Mouse (Mus musculus) cortical plate, adult 2 months (tissue): ENCODE measurements at regions not wholly inside any gene's neighbourhood (a gene's known extent, or its start where the extent isn't known, plus 50 kb on each side); places are given as distances from the start of the nearest gene placed in this dataset.

Experiments used
- H3K27ac ChIP-seq: fragments of 200-500 bp; 2 replicates; pipeline ENCODE4 v1.5.1; 2012; ENCODE audit warnings: low read length, control low read depth, inconsistent platforms; ENCODE audit not compliant: insufficient read depth
- H3K4me1 ChIP-seq: fragments of 200-500 bp; 2 replicates; pipeline ENCODE4 v1.6.1; 2011; ENCODE audit warnings: low read length; ENCODE audit not compliant: control insufficient read depth, insufficient read depth
- H3K4me3 ChIP-seq: fragments of 200-500 bp; 2 replicates; pipeline ENCODE4 v1.5.1; 2011; ENCODE audit warnings: mild to moderate bottlenecking, low read length, control low read depth; ENCODE audit not compliant: insufficient read depth
- CTCF ChIP-seq: fragments of 200-500 bp; IDR thresholded peaks from 2 replicates; pipeline ENCODE4 v1.5.1; 2011; ENCODE audit warnings: mild to moderate bottlenecking, control low read depth, low read length; ENCODE audit not compliant: insufficient read depth; ENCODE audit errors: extremely low read depth
- POLR2A ChIP-seq: fragments of 200-500 bp; IDR thresholded peaks from 2 replicates; pipeline ENCODE4 v1.6.1; 2011; ENCODE audit warnings: mild to moderate bottlenecking, low read length, control low read depth; ENCODE audit not compliant: insufficient read depth; ENCODE audit errors: extremely low read depth

DNA sequence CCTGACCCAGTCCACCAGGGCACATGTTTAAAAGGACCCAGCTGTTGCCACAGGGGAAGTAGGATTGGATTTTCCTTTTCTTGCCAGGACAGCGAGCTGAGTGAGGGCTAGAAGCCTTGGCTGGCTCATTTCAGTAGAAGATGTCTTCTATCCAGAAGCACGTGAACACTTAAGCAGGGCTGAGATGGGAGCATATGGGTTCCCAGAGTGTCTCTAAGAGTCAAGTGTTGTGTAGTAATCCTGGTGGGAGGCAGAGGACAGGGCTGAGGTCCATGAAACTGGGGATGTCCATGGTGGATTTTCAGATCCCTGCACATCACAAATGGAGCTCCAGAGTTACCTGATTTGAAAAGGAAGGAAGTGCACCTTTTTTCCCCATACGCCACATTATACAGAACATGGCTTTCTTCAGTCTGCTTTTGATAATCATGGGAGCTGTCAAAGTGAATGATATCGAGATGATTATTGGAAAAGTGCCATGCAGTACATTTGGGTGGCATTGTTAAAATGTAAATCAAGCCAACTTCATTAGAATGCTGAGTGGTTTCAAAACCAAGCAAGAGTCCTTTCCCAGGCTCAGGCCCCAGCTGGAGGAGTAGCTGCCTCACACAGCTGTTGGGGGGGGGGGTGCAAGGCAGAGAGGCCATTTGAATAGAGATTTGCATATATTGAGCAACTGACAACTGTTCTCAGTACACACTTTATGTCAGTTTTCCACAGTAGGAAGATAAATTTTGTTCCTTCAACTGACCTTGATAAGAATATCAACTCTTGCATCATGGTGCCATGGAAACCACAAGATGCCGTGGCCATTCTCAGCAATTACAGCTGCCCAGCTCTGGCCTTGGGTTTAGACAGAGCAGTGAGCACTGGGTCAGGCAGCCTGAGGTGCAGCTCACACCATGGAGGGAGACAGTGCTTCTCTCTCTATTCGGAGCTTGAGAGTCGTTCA is 81.7 kb downstream of the Slc35b3 start:
- TF ChIP-seq POLR2A (no peak), CTCF (no peak)
- Histone ChIP-seq H3K27ac (no peak overlapping the region), H3K4me1 (no peaks in the 10 kb centered on the region), H3K4me3 (no peak overlapping the region)

DNA sequence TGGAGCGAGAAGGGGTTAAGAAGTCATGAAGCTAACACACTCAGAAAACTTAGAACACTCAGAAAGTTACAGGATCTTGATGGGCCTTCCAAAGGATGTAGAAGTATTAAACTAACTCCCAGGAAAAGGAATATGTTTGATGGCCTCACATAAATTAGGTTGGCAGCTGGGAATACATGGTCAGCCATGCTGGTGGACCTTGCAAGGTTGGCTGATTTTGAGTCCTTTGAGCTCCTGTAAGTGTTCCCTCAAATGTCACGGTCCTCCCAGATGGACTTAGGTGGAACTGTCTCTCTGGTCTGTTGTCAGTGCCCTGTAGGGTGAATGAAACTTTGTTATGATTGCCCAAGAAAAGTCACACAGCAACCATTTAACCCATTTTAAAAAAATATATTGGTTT is 84.8 kb downstream of the Slc35b3 start:
- no peak for TF ChIP-seq POLR2A
- TF ChIP-seq CTCF = no peak
- Histone ChIP-seq H3K4me1 (no peaks in the 10 kb centered on the region), H3K27ac (no peak overlapping the region), H3K4me3 (no peak overlapping the region)

DNA sequence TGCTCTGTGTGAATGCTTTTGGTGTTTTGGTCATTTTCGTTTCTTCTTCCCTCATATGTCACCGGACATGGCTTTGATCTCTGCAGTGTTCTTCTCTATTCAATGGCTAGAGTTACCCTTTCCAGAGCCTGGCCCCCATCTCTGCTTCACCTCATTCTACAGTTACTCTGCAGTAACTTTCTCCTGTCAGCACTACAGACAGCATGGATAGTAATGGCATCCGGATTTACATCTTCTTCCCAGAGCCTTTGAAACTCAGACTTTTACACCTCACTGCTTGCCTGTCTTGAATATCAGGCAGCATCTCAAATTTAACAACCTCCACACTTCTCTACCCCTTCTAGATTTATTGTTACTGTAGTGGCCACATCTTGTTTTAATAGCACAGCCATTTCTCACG is 96.7 kb downstream of the Slc35b3 start:
- no peak for TF ChIP-seq CTCF
- no peak for TF ChIP-seq POLR2A

DNA sequence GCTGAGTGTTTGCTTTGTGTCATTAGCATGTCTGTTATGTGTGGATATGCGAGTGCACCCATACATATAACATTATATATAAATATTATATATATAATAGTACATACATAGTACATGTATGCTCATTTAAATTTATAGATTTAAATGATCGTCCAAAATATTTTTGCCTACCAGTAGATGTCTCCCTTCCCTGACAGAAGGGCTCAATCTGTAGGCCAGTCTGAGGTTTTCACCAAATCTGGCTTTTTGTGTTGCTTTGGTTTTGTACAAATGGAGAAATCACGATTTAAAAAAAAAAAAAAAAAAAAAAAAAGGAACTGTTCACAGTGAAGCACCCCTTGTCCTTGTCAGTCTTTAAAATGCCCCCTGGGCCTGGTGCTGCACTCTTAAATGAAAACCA is 104.9 kb downstream of the Slc35b3 start:
- TF ChIP-seq POLR2A (no peak), CTCF (peak; percentile 15; the same call in 1 of the 2 replicates)
- no peaks in the 10 kb centered on the region for H3K4me1 ChIP-seq
- H3K4me3 ChIP-seq = no peak overlapping the region
- no peak overlapping the region for H3K27ac ChIP-seq

More for the DNA sequence above, 96.7 kb downstream of the Slc35b3 start:
- Histone ChIP-seq H3K4me1 (no peaks in the 10 kb centered on the region), H3K4me3 (no peak overlapping the region), H3K27ac (no peak overlapping the region)

DNA sequence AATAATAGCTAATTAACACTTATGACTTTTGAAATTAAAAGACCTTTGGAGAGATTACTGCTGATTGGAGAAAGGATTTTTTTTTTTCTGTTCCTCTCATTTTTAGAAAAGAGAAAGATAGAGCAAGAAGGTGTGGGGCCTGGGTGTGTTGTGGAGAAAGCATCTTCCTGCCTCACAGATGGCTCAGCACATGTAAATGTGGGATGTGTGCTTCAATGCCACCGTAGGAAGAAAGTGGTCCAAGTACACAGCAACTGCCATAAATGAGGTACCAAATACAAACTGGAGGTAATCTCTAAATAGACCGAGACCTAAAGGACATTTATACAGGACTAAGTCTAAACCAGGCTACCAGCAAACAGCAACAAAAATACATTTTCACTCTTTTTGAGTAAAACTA is 105.7 kb downstream of the Slc35b3 start:
- Histone ChIP-seq H3K4me1 (no peaks in the 10 kb centered on the region), H3K27ac (no peak overlapping the region)
- TF ChIP-seq POLR2A (no peak), CTCF (no peak)

DNA sequence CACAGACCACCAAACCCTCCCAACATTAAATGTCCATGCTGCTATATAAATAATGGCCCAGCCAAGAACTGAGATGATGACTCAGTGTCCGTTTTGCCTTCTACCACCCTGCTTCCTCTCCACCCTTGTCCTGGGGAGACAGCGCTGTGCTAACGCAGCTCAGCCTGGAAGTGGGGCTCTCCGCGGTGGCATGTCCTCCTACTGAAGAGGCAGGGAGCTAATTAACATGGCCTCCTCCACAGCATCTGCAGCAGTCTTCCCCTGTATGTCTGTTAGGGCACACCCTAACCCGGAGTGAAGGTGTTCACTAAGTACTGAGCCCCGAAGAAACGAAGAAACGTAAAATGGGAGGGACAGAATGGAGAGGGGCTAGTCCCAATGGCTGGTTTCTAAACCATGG is 107.8 kb downstream of the Slc35b3 start:
- H3K4me3 ChIP-seq = no peak overlapping the region
- no peak overlapping the region for H3K27ac ChIP-seq
- no peaks in the 10 kb centered on the region for H3K4me1 ChIP-seq
- no peak for TF ChIP-seq CTCF
- no peak for TF ChIP-seq POLR2A

More for the DNA sequence above, 105.7 kb downstream of the Slc35b3 start:
- no peak overlapping the region for H3K4me3 ChIP-seq

DNA sequence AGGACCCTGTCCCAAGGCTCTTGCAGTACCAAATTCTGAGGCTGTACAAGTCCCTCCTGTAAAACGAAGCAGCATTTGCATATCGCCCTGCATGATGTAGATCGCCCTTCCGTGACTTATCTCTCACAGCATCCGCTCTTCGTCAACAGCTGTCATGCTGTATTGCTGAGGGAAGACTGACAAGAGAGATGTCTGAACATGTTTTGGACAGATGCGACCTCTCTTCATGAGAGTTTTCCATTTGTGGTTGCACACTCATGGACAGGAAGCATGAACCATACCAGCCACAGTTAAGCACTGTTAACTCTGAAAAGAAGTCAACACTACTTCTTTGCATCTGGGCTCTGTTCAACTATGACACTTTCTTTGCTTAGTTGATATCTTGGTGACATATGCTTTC is 108.9 kb downstream of the Slc35b3 start:
- TF ChIP-seq CTCF = no peak
- Histone ChIP-seq H3K4me3 (no peak overlapping the region), H3K27ac (no peak overlapping the region), H3K4me1 (no peaks in the 10 kb centered on the region)

DNA sequence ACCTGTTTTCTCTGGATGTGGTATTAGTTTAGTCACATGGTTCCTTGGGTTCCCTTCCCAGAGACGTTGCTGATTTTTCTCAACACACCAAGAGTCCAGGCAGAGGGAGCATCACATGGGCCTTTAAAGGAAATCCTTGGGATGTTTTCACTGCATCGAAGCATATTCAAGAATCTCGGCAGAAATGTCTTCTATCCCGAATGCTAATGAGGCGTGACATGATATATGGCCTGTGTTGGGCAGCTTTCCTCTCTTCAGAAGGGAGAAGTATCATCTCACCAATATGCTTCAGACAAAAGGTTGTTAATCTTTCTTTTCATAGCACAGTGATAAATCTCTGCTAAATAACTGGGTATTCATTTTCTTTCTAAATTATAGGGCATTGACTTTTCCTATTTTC is 122.4 kb downstream of the Slc35b3 start:
- no peak overlapping the region for H3K27ac ChIP-seq
- H3K4me1 ChIP-seq = no peaks in the 10 kb centered on the region
- TF ChIP-seq CTCF = no peak
- H3K4me3 ChIP-seq = no peak overlapping the region

DNA sequence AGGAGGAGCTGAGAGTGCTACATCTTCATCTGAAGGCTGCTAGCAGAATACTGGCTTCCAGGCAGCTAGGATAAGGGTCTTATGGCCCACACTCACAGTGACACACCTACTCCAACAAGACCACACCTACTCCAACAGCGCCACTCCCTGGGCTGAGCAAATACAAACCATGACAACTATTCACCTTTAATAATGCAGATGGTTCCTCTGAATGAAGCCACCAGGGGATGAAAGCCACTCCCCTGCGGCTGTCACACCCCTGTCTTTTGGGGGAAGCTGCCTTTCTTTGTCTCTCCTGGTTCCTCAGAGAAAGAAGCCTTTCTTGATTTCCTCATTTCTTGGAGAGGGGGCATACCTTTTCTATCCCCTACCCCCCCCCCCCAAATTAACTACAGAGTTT is 135.0 kb downstream of the Slc35b3 start:
- H3K4me1 ChIP-seq = no peaks in the 10 kb centered on the region
- no peak for TF ChIP-seq POLR2A
- no peak for TF ChIP-seq CTCF
- no peak overlapping the region for H3K4me3 ChIP-seq

DNA sequence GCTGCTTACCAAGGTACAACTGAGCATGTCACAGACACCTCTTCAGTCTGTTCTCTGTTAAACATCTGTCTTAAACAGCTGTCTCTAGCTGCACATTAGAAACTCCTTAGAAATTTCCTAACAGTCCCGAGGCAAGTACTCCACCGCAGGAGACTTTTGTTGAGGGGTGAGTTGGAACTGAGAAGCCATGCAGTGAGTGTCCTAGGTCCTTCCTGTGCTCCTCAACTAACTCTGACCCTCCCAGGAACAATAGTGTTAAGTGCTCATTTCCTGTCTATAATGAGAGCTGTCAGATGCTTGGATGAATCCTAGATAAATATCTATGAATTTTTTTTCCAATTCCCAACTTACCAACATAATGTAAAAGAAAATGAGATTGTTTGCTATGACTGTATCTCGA is 141.1 kb downstream of the Slc35b3 start:
- H3K4me1 ChIP-seq = peaks cover 2% of the 10 kb centered on the region; the same call in 1 of the 2 replicates
- TF ChIP-seq POLR2A (no peak), CTCF (no peak)
- H3K4me3 ChIP-seq = no peak overlapping the region
- H3K27ac ChIP-seq = peak overlapping the region; percentile 87; the same call in 1 of the 2 replicates

More for the DNA sequence above, 135.0 kb downstream of the Slc35b3 start:
- H3K27ac ChIP-seq = no peak overlapping the region
